Mouse (Mus musculus) CH12.LX (cell line): ENCODE results near the gene Abhd16a. TPM values are rescaled to one million over a fixed set of nuclear protein-coding genes. Genes with fewer than 3 reads are reported as not detected.

Experiments used
- DNase-seq: peaks from one replicate; pipeline ENCODE4 v3.0.0-alpha.2; 2013; ENCODE audit errors: extremely low read depth
- H3K27ac ChIP-seq: 2 replicates; pipeline ENCODE4 v1.5.1; 2012; ENCODE audit warnings: low read depth, mild to moderate bottlenecking, control low read depth, moderate library complexity; ENCODE audit not compliant: insufficient read depth
- H3K27me3 ChIP-seq: replicated peaks from 2 replicates; pipeline ENCODE3; 2012; ENCODE audit warnings: inconsistent platforms
- H3K36me3 ChIP-seq, 2 experiments: replicated peaks in 1 of 2; 2 replicates each; pipeline versions ENCODE3 to v1.6.1; 2012; ENCODE audit warnings: inconsistent platforms in 1 of 2, low read length in 1 of 2, mild to moderate bottlenecking in 1 of 2, mixed read lengths in 1 of 2, moderate library complexity in 1 of 2; ENCODE audit not compliant: control insufficient read depth in 1 of 2, insufficient read depth in 1 of 2
- H3K4me1 ChIP-seq, 2 experiments: 2 replicates each; pipeline ENCODE4 v1.6.1; 2012; ENCODE audit warnings: inconsistent platforms in 1 of 2, moderate library complexity in 1 of 2; ENCODE audit not compliant: insufficient read depth in 2 of 2, control insufficient read depth in 1 of 2
- H3K4me2 ChIP-seq: 2 replicates; pipeline ENCODE4 v1.6.1; 2012; ENCODE audit warnings: low read depth, mild to moderate bottlenecking, control low read depth; ENCODE audit not compliant: poor library complexity, insufficient read depth, severe bottlenecking
- H3K4me3 ChIP-seq, 3 experiments: fragments of 150-350 bp in 1 of 3; sonication (generic) in 1 of 3; replicated peaks in 1 of 3; 2 replicates each; pipeline versions ENCODE3 to v1.5.1; 2011 to 2012; ENCODE audit warnings: low read depth in 2 of 3, low read length in 2 of 3, mild to moderate bottlenecking in 2 of 3, moderate library complexity in 2 of 3, control low read depth in 1 of 3, improper control_type of control experiment in 1 of 3, inconsistent platforms in 1 of 3, mixed read lengths in 1 of 3; ENCODE audit not compliant: poor library complexity in 1 of 3
- H3K79me2 ChIP-seq: replicated peaks from 2 replicates; pipeline ENCODE4 v1.6.1; 2012; ENCODE audit warnings: mild to moderate bottlenecking, moderate library complexity; ENCODE audit not compliant: control insufficient read depth, poor library complexity, insufficient read depth, severe bottlenecking; ENCODE audit errors: extremely low read depth
- H3K9ac ChIP-seq: 2 replicates; pipeline ENCODE4 v1.6.1; 2012; ENCODE audit warnings: low read depth, mild to moderate bottlenecking, control low read depth, moderate library complexity; ENCODE audit not compliant: insufficient read depth
- H3K9me3 ChIP-seq: replicated peaks from 2 replicates; pipeline ENCODE3; 2012; ENCODE audit warnings: low read length, inconsistent platforms, mixed read lengths
- BHLHE40 ChIP-seq: IDR thresholded peaks from 2 replicates; pipeline ENCODE4 v1.6.1; 2011; ENCODE audit warnings: mild to moderate bottlenecking, low read depth, low read length, improper control_type of control experiment
- CHD1 ChIP-seq: IDR thresholded peaks from 2 replicates; pipeline ENCODE4 v1.6.1; 2012; ENCODE audit warnings: low read depth, low read length, improper control_type of control experiment, inconsistent platforms
- CHD2 ChIP-seq: IDR thresholded peaks from 2 replicates; pipeline ENCODE4 v1.6.1; 2011; ENCODE audit warnings: low read length, improper control_type of control experiment
- CTCF ChIP-seq, 2 experiments: IDR thresholded peaks in 1 of 2; conservative IDR thresholded peaks in 1 of 2; 2 replicates each; pipeline ENCODE4 v1.5.1; 2011 to 2012; ENCODE audit warnings: low read depth in 2 of 2, low read length in 2 of 2, improper control_type of control experiment in 1 of 2, inconsistent platforms in 1 of 2, mild to moderate bottlenecking in 1 of 2, moderate library complexity in 1 of 2
- E2F4 ChIP-seq: IDR thresholded peaks from 2 replicates; pipeline ENCODE4 v1.6.1; 2011; ENCODE audit warnings: low read depth, low read length, improper control_type of control experiment; ENCODE audit not compliant: insufficient replicate concordance
- ELF1 ChIP-seq: IDR thresholded peaks from 2 replicates; pipeline ENCODE4 v1.6.1; 2014; ENCODE audit warnings: low read depth, mild to moderate bottlenecking, inconsistent platforms, low read length, improper control_type of control experiment
- ETS1 ChIP-seq: conservative IDR thresholded peaks from 2 replicates; pipeline ENCODE4 v1.6.1; 2012; ENCODE audit warnings: low read depth, mild to moderate bottlenecking, inconsistent platforms, low read length, improper control_type of control experiment, moderate library complexity
- GABPA ChIP-seq: IDR thresholded peaks from 2 replicates; pipeline ENCODE4 v1.6.1; 2012; ENCODE audit warnings: low read depth, low read length, improper control_type of control experiment, inconsistent platforms; ENCODE audit not compliant: insufficient replicate concordance
- HCFC1 ChIP-seq: IDR thresholded peaks from 2 replicates; pipeline ENCODE4 v1.6.1; 2012; ENCODE audit warnings: low read depth, mild to moderate bottlenecking, inconsistent platforms, low read length, improper control_type of control experiment
- IRF4 ChIP-seq: IDR thresholded peaks from 2 replicates; pipeline ENCODE4 v1.6.1; 2014; ENCODE audit warnings: low read depth, mild to moderate bottlenecking, inconsistent platforms, low read length, improper control_type of control experiment
- JUND ChIP-seq: conservative IDR thresholded peaks from 2 replicates; pipeline ENCODE4 v1.6.1; 2011; ENCODE audit warnings: low read depth, low read length, improper control_type of control experiment
- KAT2A ChIP-seq: IDR thresholded peaks from 2 replicates; pipeline ENCODE4 v1.6.1; 2012; ENCODE audit warnings: low read length, improper control_type of control experiment, inconsistent platforms; ENCODE audit not compliant: insufficient replicate concordance
- MAFK ChIP-seq: IDR thresholded peaks from 2 replicates; pipeline ENCODE4 v1.6.1; 2011; ENCODE audit warnings: low read length, improper control_type of control experiment; ENCODE audit not compliant: insufficient replicate concordance
- MAX ChIP-seq: IDR thresholded peaks from 2 replicates; pipeline ENCODE4 v1.6.1; 2011; ENCODE audit warnings: low read length, improper control_type of control experiment
- MAZ ChIP-seq: IDR thresholded peaks from 2 replicates; pipeline ENCODE4 v1.6.1; 2012; ENCODE audit warnings: low read depth, mild to moderate bottlenecking, inconsistent platforms, low read length, improper control_type of control experiment, moderate library complexity
- MEF2A ChIP-seq: IDR thresholded peaks from 2 replicates; pipeline ENCODE4 v1.6.1; 2014; ENCODE audit warnings: low read depth, mild to moderate bottlenecking, inconsistent platforms, low read length, improper control_type of control experiment, borderline replicate concordance
- MXI1 ChIP-seq: IDR thresholded peaks from 2 replicates; pipeline ENCODE4 v1.6.1; 2011; ENCODE audit warnings: mild to moderate bottlenecking, low read depth, low read length, improper control_type of control experiment
- MYC ChIP-seq: IDR thresholded peaks from 2 replicates; pipeline ENCODE4 v1.6.1; 2011; ENCODE audit warnings: low read depth, mild to moderate bottlenecking, improper control_type of control experiment, low read length
- NELFE ChIP-seq: IDR thresholded peaks from 2 replicates; pipeline ENCODE4 v1.6.1; 2011; ENCODE audit warnings: low read depth, low read length, improper control_type of control experiment
- NRF1 ChIP-seq: IDR thresholded peaks from 2 replicates; pipeline ENCODE4 v1.6.1; 2014; ENCODE audit warnings: low read depth, mild to moderate bottlenecking, inconsistent platforms, low read length, improper control_type of control experiment, moderate library complexity
- PAX5 ChIP-seq: IDR thresholded peaks from 2 replicates; pipeline ENCODE4 v1.6.1; 2012; ENCODE audit warnings: low read length, inconsistent platforms, mixed read lengths
- POLR2A ChIP-seq: IDR thresholded peaks from 2 replicates; pipeline ENCODE4 v1.6.1; 2011; ENCODE audit warnings: low read depth, mild to moderate bottlenecking, improper control_type of control experiment, low read length
- RCOR1 ChIP-seq: conservative IDR thresholded peaks from 2 replicates; pipeline ENCODE4 v1.6.1; 2012; ENCODE audit warnings: low read depth, mild to moderate bottlenecking, inconsistent platforms, low read length, improper control_type of control experiment
- SIN3A ChIP-seq: IDR thresholded peaks from 2 replicates; pipeline ENCODE4 v1.6.1; 2012; ENCODE audit warnings: low read length, improper control_type of control experiment, inconsistent platforms
- TBP ChIP-seq: conservative IDR thresholded peaks from 2 replicates; pipeline ENCODE4 v1.6.1; 2011; ENCODE audit warnings: low read depth, low read length, improper control_type of control experiment
- TCF12 ChIP-seq: IDR thresholded peaks from 2 replicates; pipeline ENCODE4 v1.6.1; 2014; ENCODE audit warnings: low read depth, mild to moderate bottlenecking, inconsistent platforms, low read length, improper control_type of control experiment
- UBTF ChIP-seq: IDR thresholded peaks from 2 replicates; pipeline ENCODE4 v1.6.1; 2012; ENCODE audit warnings: low read depth, mild to moderate bottlenecking, inconsistent platforms, low read length, improper control_type of control experiment, moderate library complexity
- USF1 ChIP-seq: IDR thresholded peaks from 2 replicates; pipeline ENCODE4 v1.6.1; 2014; ENCODE audit warnings: low read depth, mild to moderate bottlenecking, inconsistent platforms, low read length, improper control_type of control experiment
- ZC3H11A ChIP-seq: IDR thresholded peaks from 2 replicates; pipeline ENCODE4 v1.6.1; 2012; ENCODE audit warnings: low read depth, mild to moderate bottlenecking, inconsistent platforms, low read length, improper control_type of control experiment
- ZKSCAN1 ChIP-seq: IDR thresholded peaks from 2 replicates; pipeline ENCODE4 v1.6.1; 2012; ENCODE audit warnings: low read depth, inconsistent platforms, low read length, improper control_type of control experiment, borderline replicate concordance
- ZMIZ1 ChIP-seq: IDR thresholded peaks from 2 replicates; pipeline ENCODE4 v1.6.1; 2012; ENCODE audit warnings: low read depth, mild to moderate bottlenecking, inconsistent platforms, low read length, improper control_type of control experiment
- ZNF384 ChIP-seq: IDR thresholded peaks from 2 replicates; pipeline ENCODE4 v1.6.1; 2012; ENCODE audit warnings: low read depth, low read length, improper control_type of control experiment, inconsistent platforms
- dilution Hi-C: fragments of 300-500 bp; cut with MboI; formaldehyde crosslinking; loops from 2 replicates; pipeline ENCODE4 v1.14.3; 2020; ENCODE audit warnings: low sequenced_read_pairs; ENCODE audit not compliant: extremely low pct_unique_long_range_greater_than_20kb, extremely low pct_ligation_motif_present
- in situ Hi-C: fragments of 300-500 bp; cut with MboI; formaldehyde crosslinking; loops from 3 replicates; pipeline ENCODE4 v1.14.3; 2019; ENCODE audit warnings: low sequenced_read_pairs, low pct_ligation_motif_present, low pct_unique_long_range_greater_than_20kb, mixed read lengths
- polyA plus RNA-seq: library from polyadenylated mRNA; unstranded; fragments of >175 nt; gene quantifications from 2 replicates; pipeline ENCODE4 v1.2.1, GENCODE M21; 2012; ENCODE audit warnings: low read depth; ENCODE audit not compliant: insufficient read length
- total RNA-seq, 2 experiments: library from RNA; depleted of rRNA; stranded (reverse); fragments of 300-350 nt in 1 of 2; fragments of >200 nt in 1 of 2; gene quantifications; 2 replicates each; pipeline ENCODE4 v1.2.3; 2012 to 2014

The Abhd16a gene
- total and polyA plus RNA-seq, 3 experiments: 11.6 to 16.6 (median 15.3) TPM

DNA sequence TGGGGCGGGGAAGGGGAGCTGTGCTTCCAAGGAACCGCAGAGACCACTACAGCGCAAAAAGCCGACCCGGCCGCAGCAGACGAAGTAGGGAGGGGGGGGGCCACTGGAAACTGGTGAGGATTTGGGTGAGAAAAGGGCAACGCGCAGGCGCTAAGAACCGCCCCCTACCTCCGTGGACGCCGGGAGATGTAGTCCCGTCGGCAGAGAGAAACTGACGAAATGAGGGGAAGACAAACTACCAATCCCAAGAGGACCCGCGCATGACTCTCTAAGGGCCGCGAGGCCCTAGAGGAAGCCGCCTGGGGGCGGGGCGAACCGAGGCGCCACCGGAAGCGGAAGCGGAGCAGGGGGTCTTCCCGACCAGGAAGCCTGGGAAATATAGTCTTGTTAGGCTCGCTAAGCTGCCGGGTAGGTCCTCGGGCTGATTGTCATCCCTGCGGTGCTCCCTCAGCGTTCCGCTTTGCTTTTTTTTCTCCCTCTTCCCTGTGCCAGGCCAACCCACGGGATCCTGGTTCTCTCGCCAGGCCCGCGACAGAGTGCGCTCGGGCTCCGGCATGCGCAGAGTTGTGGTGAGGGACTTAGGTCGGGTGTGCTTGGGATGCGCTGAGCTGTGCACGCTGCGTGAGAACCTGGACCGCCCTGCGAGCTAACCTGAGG, 32.2 kb downstream of the Abhd16a start, which contains the start of gene Gpank1:
Gpank1 (plus strand) TSS at position 313 of the 657 bp plus-strand sequence.
- Histone ChIP-seq H3K9me3 (no peaks in the 10 kb centered on the region), H3K4me2 (peak within 1 kb of the TSS; percentile 78), H3K79me2 (peaks cover 38% of the 10 kb centered on the region), H3K9ac (peak within 1 kb of the TSS; percentile 95), H3K27me3 (no peaks in the 10 kb centered on the region), H3K36me3 (peaks cover 37 to 51% of the 10 kb centered on the region in 2 experiments), H3K27ac (peak within 1 kb of the TSS; percentile 83), H3K4me1 (peaks cover 0 to 45% of the 10 kb centered on the region in 2 experiments; a peak in 2 of 4 replicates), H3K4me3 (peak within 1 kb of the TSS; percentile 95 to 99 (median 98))
- peak; percentile 99 for DNase-seq
- dilution Hi-C loops: no loop called here
- TF ChIP-seq CHD2 (peak; percentile 89), UBTF (0 out of 2 replicates have a peak, but pooled peaks have one; percentile 46), USF1 (no peak), ZNF384 (no peak), GABPA (peak; percentile 57; the same call in 1 of the 2 replicates), ZMIZ1 (peak; percentile 66; the same call in 1 of the 2 replicates), CTCF (conservative IDR thresholded peaks at IDR 0.05 in 1 of 2, IDR thresholded peaks at IDR 0.05 in 1 of 2; ENCODE audit: low read depth in 2 of 2, low read length in 2 of 2) (no peak), IRF4 (peak; percentile 8; the same call in 1 of the 2 replicates), PAX5 (no peak), SIN3A (peak; percentile 93), ZKSCAN1 (no peak), NRF1 (peak; percentile 88), HCFC1 (peak; percentile 97), POLR2A (peak; percentile 85), MEF2A (peak; percentile 45; the same call in 1 of the 2 replicates), CHD1 (no peak), MAX (0 out of 2 replicates have a peak, but pooled peaks have one; percentile 47), TCF12 (peak; percentile 69; the same call in 1 of the 2 replicates), MAZ (peak; percentile 88), TBP (peak; percentile 61; the same call in 1 of the 2 replicates), MXI1 (0 out of 2 replicates have a peak, but pooled peaks have one; percentile 9), NELFE (peak; percentile 77), ETS1 (no peak), ZC3H11A (no peak), MAFK (no peak), BHLHE40 (0 out of 2 replicates have a peak, but pooled peaks have one; percentile 26), ELF1 (peak; percentile 99), JUND (no peak), KAT2A (peak; percentile 97), MYC (no peak; the same call in 1 of the 2 replicates), RCOR1 (no peak), E2F4 (no peak)
- in situ Hi-C loops: no loop called here
